Mouse (Mus musculus) CH12.LX (cell line): ENCODE measurements around the gene Rasa4. TPM values are rescaled to one million over a fixed set of nuclear protein-coding genes. Genes with fewer than 3 reads are reported as not detected.
"Not testable (repeated sequence)": the region's sequence is repeated elsewhere in the genome, so short reads cannot be mapped to it uniquely, and the experiment has no call there.

Experiments
- DNase-seq: peaks from one replicate; pipeline ENCODE4 v3.0.0-alpha.2; 2013; ENCODE audit errors: extremely low read depth
- H3K27ac ChIP-seq: 2 replicates; pipeline ENCODE4 v1.5.1; 2012; ENCODE audit warnings: low read depth, mild to moderate bottlenecking, control low read depth, moderate library complexity; ENCODE audit not compliant: insufficient read depth
- H3K27me3 ChIP-seq: replicated peaks from 2 replicates; pipeline ENCODE3; 2012; ENCODE audit warnings: inconsistent platforms
- H3K36me3 ChIP-seq, 2 experiments: replicated peaks in 1 of 2; 2 replicates each; pipeline versions ENCODE3 to v1.6.1; 2012; ENCODE audit warnings: inconsistent platforms in 1 of 2, low read length in 1 of 2, mild to moderate bottlenecking in 1 of 2, mixed read lengths in 1 of 2, moderate library complexity in 1 of 2; ENCODE audit not compliant: control insufficient read depth in 1 of 2, insufficient read depth in 1 of 2
- H3K4me1 ChIP-seq, 2 experiments: 2 replicates each; pipeline ENCODE4 v1.6.1; 2012; ENCODE audit warnings: inconsistent platforms in 1 of 2, moderate library complexity in 1 of 2; ENCODE audit not compliant: insufficient read depth in 2 of 2, control insufficient read depth in 1 of 2
- H3K4me2 ChIP-seq: 2 replicates; pipeline ENCODE4 v1.6.1; 2012; ENCODE audit warnings: low read depth, mild to moderate bottlenecking, control low read depth; ENCODE audit not compliant: poor library complexity, insufficient read depth, severe bottlenecking
- H3K4me3 ChIP-seq, 3 experiments: fragments of 150-350 bp in 1 of 3; sonication (generic) in 1 of 3; replicated peaks in 1 of 3; 2 replicates each; pipeline versions ENCODE3 to v1.5.1; 2011 to 2012; ENCODE audit warnings: low read depth in 2 of 3, low read length in 2 of 3, mild to moderate bottlenecking in 2 of 3, moderate library complexity in 2 of 3, control low read depth in 1 of 3, improper control_type of control experiment in 1 of 3, inconsistent platforms in 1 of 3, mixed read lengths in 1 of 3; ENCODE audit not compliant: poor library complexity in 1 of 3
- H3K79me2 ChIP-seq: replicated peaks from 2 replicates; pipeline ENCODE4 v1.6.1; 2012; ENCODE audit warnings: mild to moderate bottlenecking, moderate library complexity; ENCODE audit not compliant: control insufficient read depth, poor library complexity, insufficient read depth, severe bottlenecking; ENCODE audit errors: extremely low read depth
- H3K9ac ChIP-seq: 2 replicates; pipeline ENCODE4 v1.6.1; 2012; ENCODE audit warnings: low read depth, mild to moderate bottlenecking, control low read depth, moderate library complexity; ENCODE audit not compliant: insufficient read depth
- H3K9me3 ChIP-seq: replicated peaks from 2 replicates; pipeline ENCODE3; 2012; ENCODE audit warnings: low read length, inconsistent platforms, mixed read lengths
- EP300 ChIP-seq: IDR thresholded peaks from 2 replicates; pipeline ENCODE4 v1.6.1; 2011; ENCODE audit warnings: low read length, improper control_type of control experiment
- ETS1 ChIP-seq: conservative IDR thresholded peaks from 2 replicates; pipeline ENCODE4 v1.6.1; 2012; ENCODE audit warnings: low read depth, mild to moderate bottlenecking, inconsistent platforms, low read length, improper control_type of control experiment, moderate library complexity
- GABPA ChIP-seq: IDR thresholded peaks from 2 replicates; pipeline ENCODE4 v1.6.1; 2012; ENCODE audit warnings: low read depth, low read length, improper control_type of control experiment, inconsistent platforms; ENCODE audit not compliant: insufficient replicate concordance
- IRF4 ChIP-seq: IDR thresholded peaks from 2 replicates; pipeline ENCODE4 v1.6.1; 2014; ENCODE audit warnings: low read depth, mild to moderate bottlenecking, inconsistent platforms, low read length, improper control_type of control experiment
- JUN ChIP-seq: IDR thresholded peaks from 2 replicates; pipeline ENCODE4 v1.6.1; 2011; ENCODE audit warnings: low read depth, mild to moderate bottlenecking, low read length, improper control_type of control experiment, moderate library complexity; ENCODE audit not compliant: insufficient read depth
- MAZ ChIP-seq: IDR thresholded peaks from 2 replicates; pipeline ENCODE4 v1.6.1; 2012; ENCODE audit warnings: low read depth, mild to moderate bottlenecking, inconsistent platforms, low read length, improper control_type of control experiment, moderate library complexity
- NRF1 ChIP-seq: IDR thresholded peaks from 2 replicates; pipeline ENCODE4 v1.6.1; 2014; ENCODE audit warnings: low read depth, mild to moderate bottlenecking, inconsistent platforms, low read length, improper control_type of control experiment, moderate library complexity
- POLR2A ChIP-seq: IDR thresholded peaks from 2 replicates; pipeline ENCODE4 v1.6.1; 2011; ENCODE audit warnings: low read depth, mild to moderate bottlenecking, improper control_type of control experiment, low read length
- POLR2AphosphoS2 ChIP-seq: IDR thresholded peaks from 2 replicates; pipeline ENCODE4 v1.6.1; 2011; ENCODE audit warnings: low read depth, low read length, improper control_type of control experiment
- RCOR1 ChIP-seq: conservative IDR thresholded peaks from 2 replicates; pipeline ENCODE4 v1.6.1; 2012; ENCODE audit warnings: low read depth, mild to moderate bottlenecking, inconsistent platforms, low read length, improper control_type of control experiment
- UBTF ChIP-seq: IDR thresholded peaks from 2 replicates; pipeline ENCODE4 v1.6.1; 2012; ENCODE audit warnings: low read depth, mild to moderate bottlenecking, inconsistent platforms, low read length, improper control_type of control experiment, moderate library complexity
- ZC3H11A ChIP-seq: IDR thresholded peaks from 2 replicates; pipeline ENCODE4 v1.6.1; 2012; ENCODE audit warnings: low read depth, mild to moderate bottlenecking, inconsistent platforms, low read length, improper control_type of control experiment
- ZMIZ1 ChIP-seq: IDR thresholded peaks from 2 replicates; pipeline ENCODE4 v1.6.1; 2012; ENCODE audit warnings: low read depth, mild to moderate bottlenecking, inconsistent platforms, low read length, improper control_type of control experiment
- dilution Hi-C: fragments of 300-500 bp; cut with MboI; formaldehyde crosslinking; loops from 2 replicates; pipeline ENCODE4 v1.14.3; 2020; ENCODE audit warnings: low sequenced_read_pairs; ENCODE audit not compliant: extremely low pct_unique_long_range_greater_than_20kb, extremely low pct_ligation_motif_present
- in situ Hi-C: fragments of 300-500 bp; cut with MboI; formaldehyde crosslinking; loops from 3 replicates; pipeline ENCODE4 v1.14.3; 2019; ENCODE audit warnings: low sequenced_read_pairs, low pct_ligation_motif_present, low pct_unique_long_range_greater_than_20kb, mixed read lengths
- polyA plus RNA-seq: library from polyadenylated mRNA; unstranded; fragments of >175 nt; gene quantifications from 2 replicates; pipeline ENCODE4 v1.2.1, GENCODE M21; 2012; ENCODE audit warnings: low read depth; ENCODE audit not compliant: insufficient read length
- total RNA-seq, 2 experiments: library from RNA; depleted of rRNA; stranded (reverse); fragments of 300-350 nt in 1 of 2; fragments of >200 nt in 1 of 2; gene quantifications; 2 replicates each; pipeline ENCODE4 v1.2.3; 2012 to 2014

Gene Rasa4
- total and polyA plus RNA-seq, 3 experiments, result 0.07 to 1.3 (median 0.16) TPM

DNA sequence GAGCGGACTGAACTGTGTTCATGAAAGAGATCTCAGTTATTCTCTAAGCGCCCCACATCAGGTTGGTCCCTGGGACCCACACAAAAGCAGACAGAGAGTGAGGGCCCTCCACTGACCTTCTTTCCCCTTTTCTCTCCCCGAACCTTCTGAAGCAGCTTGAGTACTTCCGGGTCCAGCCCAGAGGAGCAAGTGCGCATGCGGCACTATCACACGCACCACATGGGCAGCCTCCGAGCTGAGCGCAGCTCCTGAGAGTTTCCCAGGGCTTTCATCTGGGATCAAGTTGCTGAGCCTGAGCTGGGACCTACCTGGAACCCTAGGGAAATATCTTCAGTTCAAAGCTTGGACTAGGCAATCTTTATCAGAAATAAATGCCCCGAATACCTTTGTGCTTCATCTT lies 19.8 kb upstream of the Rasa4 start:
- no peaks in the 10 kb centered on the region for H3K36me3 ChIP-seq
- in situ Hi-C loops (no loop called here), dilution Hi-C loops (no loop called here)
- peaks cover 76% of the 10 kb centered on the region for H3K27me3 ChIP-seq
- H3K4me2 ChIP-seq, result no peak overlapping the region
- 0 out of 4 replicates have a peak, but pooled peaks cover 0 to 5% of the 10 kb centered on the region in 2 experiments for H3K4me1 ChIP-seq
- H3K27ac ChIP-seq, result no peak overlapping the region
- no peak for DNase-seq
- no peak overlapping the region for H3K4me3 ChIP-seq
- H3K9ac ChIP-seq, result no peak overlapping the region
- TF ChIP-seq ZMIZ1, result no peak
- TF ChIP-seq EP300, result no peak
- TF ChIP-seq RCOR1, result no peak
- TF ChIP-seq JUN, result no peak
- TF ChIP-seq IRF4, result no peak
- TF ChIP-seq POLR2A, result no peak
- no peak for TF ChIP-seq POLR2AphosphoS2
- H3K9me3 ChIP-seq, result peaks cover 7% of the 10 kb centered on the region
- no peaks in the 10 kb centered on the region for H3K79me2 ChIP-seq

DNA sequence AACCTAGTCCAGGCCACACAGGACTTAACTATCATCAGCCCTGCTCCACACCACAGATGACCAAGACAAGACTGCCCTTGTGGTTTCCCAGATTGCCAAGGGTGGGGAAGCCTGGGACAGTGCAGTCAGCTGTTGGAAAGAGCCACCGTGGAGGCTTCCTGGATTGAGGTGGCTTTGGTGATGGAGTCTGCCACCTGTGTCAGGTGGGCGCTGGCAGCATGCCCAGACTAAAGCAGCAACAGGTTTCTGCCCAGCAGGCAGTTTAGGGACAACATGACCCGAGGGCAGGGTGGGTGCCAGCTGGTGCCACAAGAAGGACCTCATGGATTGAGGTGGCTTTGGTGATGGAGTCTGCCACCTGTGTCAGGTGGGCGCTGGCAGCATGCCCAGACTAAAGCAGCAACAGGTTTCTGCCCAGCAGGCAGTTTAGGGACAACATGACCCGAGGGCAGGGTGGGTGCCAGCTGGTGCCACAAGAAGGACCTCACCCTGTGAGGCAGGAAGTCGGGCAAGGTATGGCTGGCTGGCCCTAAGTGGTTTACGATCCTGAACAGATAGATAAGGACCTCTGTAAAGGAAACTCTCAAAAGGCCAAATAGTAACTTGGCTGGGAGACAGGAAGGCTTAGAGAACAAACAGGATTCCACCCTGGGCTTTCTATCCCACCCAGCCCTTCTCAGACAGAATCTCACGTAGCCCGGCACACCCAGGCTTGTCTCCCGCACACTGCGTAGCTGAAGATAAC lies 17.1 kb upstream of the Rasa4 start:
- in situ Hi-C loops, H3K9ac ChIP-seq, dilution Hi-C loops, H3K4me1 ChIP-seq, H3K4me3 ChIP-seq, DNase-seq, H3K36me3 ChIP-seq, H3K79me2 ChIP-seq, H3K9me3 ChIP-seq, H3K27ac ChIP-seq, H3K4me2 ChIP-seq: not testable (repeated sequence)
- peaks cover 73% of the 10 kb centered on the region for H3K27me3 ChIP-seq

DNA sequence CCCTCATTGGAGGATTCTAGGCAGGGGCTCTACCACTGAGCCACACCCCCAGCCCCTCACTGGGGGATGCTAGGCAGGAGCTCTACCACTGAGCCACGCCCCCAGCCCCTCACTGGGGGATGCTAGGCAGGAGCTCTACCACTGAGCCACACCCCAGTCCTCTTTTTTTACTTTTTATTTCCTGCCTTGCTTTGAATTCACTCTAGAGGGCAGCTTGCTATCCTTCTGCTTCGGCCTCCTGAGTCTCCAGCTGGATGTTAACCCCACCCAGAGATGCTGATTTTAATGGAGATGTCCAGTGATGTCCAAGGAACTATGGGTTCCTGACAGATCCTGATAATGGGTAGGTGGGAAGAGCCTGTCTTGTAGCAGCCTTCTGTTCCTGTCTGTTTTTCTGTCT lies 14.3 kb upstream of the Rasa4 start:
- DNase-seq, result no peak
- Histone ChIP-seq H3K36me3 (no peaks in the 10 kb centered on the region), H3K27me3 (peaks cover 86% of the 10 kb centered on the region), H3K9me3 (peaks cover 10% of the 10 kb centered on the region), H3K79me2 (no peaks in the 10 kb centered on the region), H3K4me3 (no peak overlapping the region), H3K4me1 (peaks cover 3 to 5% of the 10 kb centered on the region in 2 experiments; a peak in 1 of 4 replicates), H3K27ac (no peak overlapping the region), H3K9ac (no peak overlapping the region)
- dilution Hi-C loops (no loop called here), in situ Hi-C loops (no loop called here)
- TF ChIP-seq ETS1, result no peak
- no peak for TF ChIP-seq GABPA
- TF ChIP-seq MAZ, result no peak
- no peak for TF ChIP-seq UBTF
- no peak for TF ChIP-seq ZC3H11A
- no peak for TF ChIP-seq NRF1
- TF ChIP-seq, all 38 proteins: peak for 0
- no peak overlapping the region for H3K4me2 ChIP-seq
